Mouse (Mus musculus): ENCODE results near the gene Slc22a20. TPM values are rescaled to one million over a fixed set of nuclear protein-coding genes. Genes with fewer than 3 reads are reported as not detected.

Slc22a20 gene
- polyA plus RNA-seq, 1 experiment from 2014 or later = not detected

DNA sequence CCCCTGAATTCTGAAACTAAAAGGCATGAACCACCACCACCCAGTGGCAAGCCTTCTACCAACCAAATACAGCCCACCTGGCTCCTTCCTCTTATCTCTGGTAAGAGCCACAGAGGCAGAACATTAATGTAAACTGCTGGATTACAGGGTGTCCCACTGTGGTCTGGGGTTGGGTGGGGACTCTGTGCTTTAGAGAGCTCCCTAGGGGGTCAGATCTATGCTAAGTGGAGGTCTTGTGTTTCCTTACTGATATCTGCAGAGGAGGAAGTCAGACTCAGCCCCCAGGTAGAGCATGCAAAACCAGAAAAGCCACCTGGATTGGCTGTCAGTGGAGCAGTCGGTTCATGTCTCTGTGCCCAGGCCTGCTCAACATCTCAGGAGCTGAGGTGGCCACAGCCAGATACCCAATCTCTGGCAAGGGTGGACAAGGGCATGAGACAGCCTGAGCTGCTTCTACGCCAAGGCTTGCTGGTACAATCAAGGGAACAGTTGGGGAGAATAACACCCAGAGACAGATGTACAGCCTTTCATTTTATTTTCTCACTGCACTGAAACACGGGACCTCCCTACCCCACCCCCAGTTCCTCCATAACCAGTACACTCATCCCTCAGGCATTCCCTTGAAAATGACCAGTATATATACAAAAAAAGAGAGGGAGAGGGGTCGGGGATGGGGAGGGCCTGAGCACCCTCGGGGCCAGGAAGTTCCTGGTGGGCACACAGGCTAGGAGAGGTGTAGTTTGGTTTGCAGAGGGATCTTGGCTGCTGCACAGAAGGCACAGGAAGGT lies 2.3 kb upstream of the Slc22a20 start:
- Histone ChIP-seq H3K9ac (ENCODE audit: low read depth, low read length) (no peak overlapping the region), H3K27ac (ENCODE audit: low read depth, low read length) (no peak overlapping the region), H3K4me2 (no peak overlapping the region), H3K4me3 (ENCODE audit: low read depth, low read length) (no peak overlapping the region), H3K9me3 (replicated peaks; ENCODE audit: control insufficient read depth, low read length) (no peaks in the 10 kb centered on the region), H3K36me3 (ENCODE audit: control insufficient read depth, insufficient read depth, low read length) (no peaks in the 10 kb centered on the region), H3K27me3 (ENCODE audit: control insufficient read depth, insufficient read depth, low read length) (no peaks in the 10 kb centered on the region; the same call in 1 of the 2 replicates), H3K4me1 (ENCODE audit: control insufficient read depth, insufficient read depth, low read length) (peaks cover 13% of the 10 kb centered on the region)
- 57% methylated on average over 5 of the region's 5 CpGs for WGBS (ENCODE audit: insufficient replicate concordance)
- ATAC-seq (replicated peaks; ENCODE audit: insufficient number of reproducible peaks, low FRiP score, low TSS enrichment) = no peak

- no peak for ATAC-seq (replicated peaks; ENCODE audit: insufficient number of reproducible peaks, low FRiP score, low TSS enrichment)
- H3K4me3 ChIP-seq (ENCODE audit: low read depth, low read length) = no peak overlapping the region
- H3K27me3 ChIP-seq (ENCODE audit: control insufficient read depth, insufficient read depth, low read length) = no peaks in the 10 kb centered on the region; the same call in 1 of the 2 replicates
- H3K9ac ChIP-seq (ENCODE audit: low read depth, low read length) = no peak overlapping the region
- H3K4me2 ChIP-seq = no peak overlapping the region
- H3K27ac ChIP-seq (ENCODE audit: low read depth, low read length) = no peak overlapping the region
- no peaks in the 10 kb centered on the region for H3K4me1 ChIP-seq (ENCODE audit: control insufficient read depth, insufficient read depth, low read length)
- 76% methylated on average over 9 of the region's 9 CpGs for WGBS (ENCODE audit: insufficient replicate concordance)
- H3K36me3 ChIP-seq (ENCODE audit: control insufficient read depth, insufficient read depth, low read length) = no peaks in the 10 kb centered on the region
- no peaks in the 10 kb centered on the region for H3K9me3 ChIP-seq (replicated peaks; ENCODE audit: control insufficient read depth, low read length)
Observed at GRCm38 (mm10) chr19:5980477-5980876, 5.5 kb downstream of the Slc22a20 start.

DNA sequence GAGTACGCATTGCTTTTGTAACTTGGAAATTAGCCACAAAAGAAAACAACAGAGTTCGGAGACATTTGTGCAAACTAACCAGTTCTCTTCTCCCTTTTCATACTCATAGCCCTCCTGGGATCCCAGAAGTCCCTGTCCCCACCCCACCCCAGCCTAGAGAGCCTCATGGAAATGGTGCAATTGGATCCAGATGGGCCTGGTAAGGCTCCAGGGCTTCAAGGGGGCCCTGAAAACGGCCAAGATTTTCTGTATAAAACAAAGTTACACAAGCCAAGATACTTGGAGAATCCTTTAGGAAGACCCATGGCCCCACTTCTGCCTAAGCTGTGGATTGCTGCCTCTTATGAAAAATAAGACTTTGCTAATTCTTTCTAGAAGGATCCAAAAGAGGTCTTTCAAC lies 8.2 kb downstream of the Slc22a20 start:
- Histone ChIP-seq H3K27ac (ENCODE audit: low read depth, low read length) (no peak overlapping the region), H3K9me3 (replicated peaks; ENCODE audit: control insufficient read depth, low read length) (no peaks in the 10 kb centered on the region), H3K9ac (ENCODE audit: low read depth, low read length) (no peak overlapping the region), H3K4me1 (ENCODE audit: control insufficient read depth, insufficient read depth, low read length) (no peaks in the 10 kb centered on the region), H3K4me3 (ENCODE audit: low read depth, low read length) (no peak overlapping the region), H3K4me2 (no peak overlapping the region), H3K36me3 (ENCODE audit: control insufficient read depth, insufficient read depth, low read length) (no peaks in the 10 kb centered on the region), H3K27me3 (ENCODE audit: control insufficient read depth, insufficient read depth, low read length) (no peaks in the 10 kb centered on the region)
- WGBS (ENCODE audit: insufficient replicate concordance) = 78% methylated on average over 3 of the region's 3 CpGs
- ATAC-seq (replicated peaks; ENCODE audit: insufficient number of reproducible peaks, low FRiP score, low TSS enrichment) = no peak

GRCm38 (mm10) chr19:5975676-5976075 lies 10.3 kb downstream of the Slc22a20 start:
- ATAC-seq (replicated peaks; ENCODE audit: insufficient number of reproducible peaks, low FRiP score, low TSS enrichment) = no peak
- no peak overlapping the region for H3K4me2 ChIP-seq
- no peak overlapping the region for H3K27ac ChIP-seq (ENCODE audit: low read depth, low read length)

DNA sequence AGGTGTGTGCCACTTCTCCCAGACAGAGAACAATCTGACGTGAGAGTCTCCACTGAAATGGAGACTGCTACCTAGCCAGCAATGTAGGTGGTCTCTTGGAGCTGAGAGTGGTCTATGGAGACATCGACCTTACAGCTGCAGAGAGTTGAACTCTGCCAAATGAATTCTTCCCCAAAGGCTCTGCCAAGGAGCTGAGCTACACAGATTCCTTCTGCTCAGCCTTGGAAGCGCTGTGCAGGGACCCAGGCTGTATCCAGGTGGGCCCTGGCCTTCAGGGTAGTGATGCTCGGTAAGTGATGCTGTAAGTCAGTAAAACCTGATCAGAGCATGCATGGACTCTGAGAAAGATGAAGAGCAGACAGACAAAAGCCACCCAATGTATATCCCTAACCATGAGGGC lies 10.8 kb downstream of the Slc22a20 start:
- H3K9ac ChIP-seq (ENCODE audit: low read depth, low read length) = no peak overlapping the region

More at GRCm38 (mm10) chr19:5975676-5976075, 10.3 kb downstream of the Slc22a20 start:
- no peaks in the 10 kb centered on the region for H3K36me3 ChIP-seq (ENCODE audit: control insufficient read depth, insufficient read depth, low read length)
- no peak overlapping the region for H3K9ac ChIP-seq (ENCODE audit: low read depth, low read length)
- H3K4me1 ChIP-seq (ENCODE audit: control insufficient read depth, insufficient read depth, low read length) = no peaks in the 10 kb centered on the region
- H3K9me3 ChIP-seq (replicated peaks; ENCODE audit: control insufficient read depth, low read length) = no peaks in the 10 kb centered on the region
- H3K4me3 ChIP-seq (ENCODE audit: low read depth, low read length) = no peak overlapping the region
- 70% methylated on average over 4 of the region's 4 CpGs for WGBS (ENCODE audit: insufficient replicate concordance)
- no peaks in the 10 kb centered on the region for H3K27me3 ChIP-seq (ENCODE audit: control insufficient read depth, insufficient read depth, low read length)

DNA sequence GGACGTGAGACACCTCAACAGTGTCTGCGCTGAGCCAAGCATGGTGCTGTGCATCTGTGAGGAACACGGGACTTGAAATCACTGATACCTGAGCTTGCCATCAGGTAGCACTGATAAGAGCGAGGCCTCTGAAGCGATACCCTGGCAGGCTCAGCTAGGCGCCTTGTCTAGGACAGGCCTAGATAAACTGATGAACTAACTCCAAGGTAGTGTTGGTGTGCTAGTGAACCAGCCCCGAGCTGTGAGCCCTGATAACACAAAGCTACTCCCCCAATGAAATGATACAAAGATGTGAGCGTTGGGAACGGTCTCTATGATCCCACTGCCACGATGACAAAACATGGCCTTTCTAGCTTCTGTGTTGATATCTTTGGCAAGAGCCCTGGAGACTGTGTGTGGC lies 18.3 kb downstream of the Slc22a20 start:
- Histone ChIP-seq H3K27me3 (ENCODE audit: control insufficient read depth, insufficient read depth, low read length) (no peaks in the 10 kb centered on the region), H3K9ac (ENCODE audit: low read depth, low read length) (no peak overlapping the region), H3K4me3 (ENCODE audit: low read depth, low read length) (no peak overlapping the region), H3K27ac (ENCODE audit: low read depth, low read length) (no peak overlapping the region), H3K4me2 (no peak overlapping the region), H3K36me3 (ENCODE audit: control insufficient read depth, insufficient read depth, low read length) (no peaks in the 10 kb centered on the region), H3K4me1 (ENCODE audit: control insufficient read depth, insufficient read depth, low read length) (peaks cover 23% of the 10 kb centered on the region), H3K9me3 (replicated peaks; ENCODE audit: control insufficient read depth, low read length) (no peaks in the 10 kb centered on the region)
- ATAC-seq (replicated peaks; ENCODE audit: insufficient number of reproducible peaks, low FRiP score, low TSS enrichment) = no peak
- 76% methylated on average over 10 of the region's 10 CpGs for WGBS (ENCODE audit: insufficient replicate concordance)

More for the DNA sequence above, 10.8 kb downstream of the Slc22a20 start:
- no peak overlapping the region for H3K27ac ChIP-seq (ENCODE audit: low read depth, low read length)
- 75% methylated on average over 4 of the region's 4 CpGs for WGBS (ENCODE audit: insufficient replicate concordance)
- H3K36me3 ChIP-seq (ENCODE audit: control insufficient read depth, insufficient read depth, low read length) = no peaks in the 10 kb centered on the region
- H3K4me2 ChIP-seq = no peak overlapping the region
- H3K4me3 ChIP-seq (ENCODE audit: low read depth, low read length) = no peak overlapping the region
- H3K9me3 ChIP-seq (replicated peaks; ENCODE audit: control insufficient read depth, low read length) = no peaks in the 10 kb centered on the region
- H3K4me1 ChIP-seq (ENCODE audit: control insufficient read depth, insufficient read depth, low read length) = no peaks in the 10 kb centered on the region
- ATAC-seq (replicated peaks; ENCODE audit: insufficient number of reproducible peaks, low FRiP score, low TSS enrichment) = no peak
- H3K27me3 ChIP-seq (ENCODE audit: control insufficient read depth, insufficient read depth, low read length) = no peaks in the 10 kb centered on the region

- Histone ChIP-seq H3K36me3 (ENCODE audit: control insufficient read depth, insufficient read depth, low read length) (no peaks in the 10 kb centered on the region), H3K27me3 (ENCODE audit: control insufficient read depth, insufficient read depth, low read length) (no peaks in the 10 kb centered on the region), H3K9me3 (replicated peaks; ENCODE audit: control insufficient read depth, low read length) (no peaks in the 10 kb centered on the region), H3K4me1 (ENCODE audit: control insufficient read depth, insufficient read depth, low read length) (peaks cover 27% of the 10 kb centered on the region), H3K4me3 (ENCODE audit: low read depth, low read length) (no peak overlapping the region), H3K27ac (ENCODE audit: low read depth, low read length) (no peak overlapping the region; the same call in 1 of the 2 replicates), H3K4me2 (no peak overlapping the region), H3K9ac (ENCODE audit: low read depth, low read length) (peak overlapping the region; percentile 13; the same call in 1 of the 2 replicates)
- no peak for ATAC-seq (replicated peaks; ENCODE audit: insufficient number of reproducible peaks, low FRiP score, low TSS enrichment)
- WGBS (ENCODE audit: insufficient replicate concordance) = 40% methylated on average over 6 of the region's 6 CpGs
Observed at GRCm38 (mm10) chr19:5966786-5967185, 19.2 kb downstream of the Slc22a20 start.

DNA sequence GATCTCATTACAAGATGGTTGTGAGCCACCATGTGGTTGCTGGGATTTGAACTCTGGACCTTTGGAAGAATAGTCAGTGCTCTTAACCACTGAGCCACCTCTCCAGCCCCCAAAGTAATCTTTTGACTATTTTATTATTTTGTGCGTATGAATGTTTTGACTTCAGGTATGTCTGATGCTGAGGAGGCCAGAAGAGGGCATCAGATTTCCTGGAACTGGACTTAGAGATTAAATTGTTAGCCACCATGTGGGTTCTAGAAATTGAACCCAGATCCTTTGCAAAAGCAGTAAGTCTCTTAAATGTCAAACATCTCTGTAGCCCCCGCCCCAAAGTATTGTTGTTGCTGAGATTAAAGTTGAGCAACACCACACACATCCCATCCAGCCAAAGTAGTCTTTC lies 20.0 kb downstream of the Slc22a20 start:
- 94% methylated on average over 2 of the region's 2 CpGs for WGBS (ENCODE audit: insufficient replicate concordance)
- no peaks in the 10 kb centered on the region for H3K27me3 ChIP-seq (ENCODE audit: control insufficient read depth, insufficient read depth, low read length)
- H3K4me1 ChIP-seq (ENCODE audit: control insufficient read depth, insufficient read depth, low read length) = peaks cover 27% of the 10 kb centered on the region
- no peak for ATAC-seq (replicated peaks; ENCODE audit: insufficient number of reproducible peaks, low FRiP score, low TSS enrichment)
- no peaks in the 10 kb centered on the region for H3K9me3 ChIP-seq (replicated peaks; ENCODE audit: control insufficient read depth, low read length)
- H3K27ac ChIP-seq (ENCODE audit: low read depth, low read length) = no peak overlapping the region
- no peak overlapping the region for H3K4me2 ChIP-seq
- no peaks in the 10 kb centered on the region for H3K36me3 ChIP-seq (ENCODE audit: control insufficient read depth, insufficient read depth, low read length)
- H3K4me3 ChIP-seq (ENCODE audit: low read depth, low read length) = no peak overlapping the region
- no peak overlapping the region for H3K9ac ChIP-seq (ENCODE audit: low read depth, low read length)

DNA sequence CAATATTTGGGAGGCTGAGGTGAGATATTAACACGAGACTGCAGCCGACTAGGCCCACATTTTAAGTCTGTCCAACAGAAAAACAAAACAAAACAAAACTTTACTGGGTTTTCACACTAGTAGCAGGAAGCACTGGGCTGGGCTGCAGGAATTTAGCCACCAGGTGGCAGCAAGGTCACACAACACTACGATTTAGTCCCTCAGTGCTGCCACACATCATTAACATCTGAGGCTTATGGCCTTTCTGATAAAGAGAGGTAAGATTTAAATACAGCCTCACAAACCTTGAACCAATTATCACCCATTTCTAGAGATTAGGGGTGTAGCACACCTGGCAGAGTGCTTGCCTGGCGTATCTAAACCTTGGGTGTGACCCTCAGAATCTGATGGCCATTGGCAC lies 20.7 kb downstream of the Slc22a20 start:
- Histone ChIP-seq H3K4me1 (ENCODE audit: control insufficient read depth, insufficient read depth, low read length) (peaks cover 27% of the 10 kb centered on the region), H3K4me2 (no peak overlapping the region; the same call in 1 of the 2 replicates), H3K27me3 (ENCODE audit: control insufficient read depth, insufficient read depth, low read length) (no peaks in the 10 kb centered on the region), H3K9me3 (replicated peaks; ENCODE audit: control insufficient read depth, low read length) (no peaks in the 10 kb centered on the region), H3K27ac (ENCODE audit: low read depth, low read length) (no peak overlapping the region), H3K36me3 (ENCODE audit: control insufficient read depth, insufficient read depth, low read length) (no peaks in the 10 kb centered on the region), H3K4me3 (ENCODE audit: low read depth, low read length) (no peak overlapping the region), H3K9ac (ENCODE audit: low read depth, low read length) (no peak overlapping the region)
- ATAC-seq (replicated peaks; ENCODE audit: insufficient number of reproducible peaks, low FRiP score, low TSS enrichment) = no peak
- 8% methylated on average over 4 of the region's 4 CpGs for WGBS (ENCODE audit: insufficient replicate concordance)
